Comparison of ENCODE assay signal across 16 mouse cellular contexts in the genomic region with DNA sequence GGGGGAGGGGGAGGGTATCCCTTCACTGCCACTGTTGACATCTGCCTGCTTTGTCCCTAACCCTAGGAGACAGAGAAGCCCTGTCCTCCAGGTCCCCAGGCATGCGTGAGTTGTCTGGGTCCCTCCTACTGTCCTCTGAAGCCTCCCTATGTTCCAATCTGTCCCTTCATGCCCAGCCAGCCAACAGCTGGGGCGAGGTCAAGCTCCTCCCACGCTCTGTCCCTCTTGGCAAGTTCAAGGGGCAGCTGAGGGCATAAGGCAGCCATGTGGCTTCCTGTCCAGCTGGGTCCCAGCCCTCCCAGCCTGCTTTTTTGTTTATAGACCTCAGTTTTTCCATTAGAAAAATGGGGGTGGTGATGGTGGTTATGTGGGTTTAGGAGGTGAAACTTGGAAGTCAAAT. TPM values are rescaled to one million over a fixed set of nuclear protein-coding genes. Genes with fewer than 3 reads are reported as not detected.
A peak's percentile ranks its signal among the peaks of the same experiment; 100 is the strongest.
DNase-seq lines count a peak whose midpoint lies in the region; ATAC-seq lines count a peak whose summit lies in the region.
"Had no signal": no experiment of that assay in that cellular context is flagged by ENCODE, and none has a peak within 500 bp of the region (broad histone marks: within the 10 kb centered on the region; RNA-seq: fewer than 3 reads in every experiment).

No protein-coding gene starts in this region.

- H3K4me1 ChIP-seq in forebrain, embryonic 10.5 days = peaks cover 14% of the 10 kb centered on the region
- H3K4me1 ChIP-seq in midbrain, embryonic 13.5 days (replicated peaks) = peaks cover 16% of the 10 kb centered on the region

- no peak overlapping the region for H3K4me3 ChIP-seq in forebrain, embryonic 10.5 days
- H3K4me3 ChIP-seq in midbrain, embryonic 13.5 days (replicated peaks) = no peak overlapping the region
- H3K4me3 ChIP-seq: heart, embryonic 13.5 days; limb, embryonic 15.5 days; midbrain, embryonic 12.5 days had no signal

- DNase-seq in embryo, embryonic 10 days (ENCODE audit: low spot score) = peak; percentile 24
- no peak for DNase-seq in embryo, embryonic 9.5 days (ENCODE audit: extremely low spot score)
- peak; percentile 34 for DNase-seq in layer of hippocampus, adult 11-12 months (ENCODE audit: low spot score)
- no peak for DNase-seq in layer of hippocampus, postnatal 14 days (ENCODE audit: low spot score in 2 of 2)
- DNase-seq in adrenal gland, postnatal 25 days = peak; percentile 34
- DNase-seq in lung, postnatal 10 days = peak; percentile 82
- no peak for DNase-seq in forebrain, embryonic 10.5 days (ENCODE audit: extremely low spot score, low spot score)
- DNase-seq: cerebellum, adult 9-11 months; spleen, adult 18-20 months had no signal

- no peaks in the 10 kb centered on the region for H3K27me3 ChIP-seq in forebrain, embryonic 10.5 days (ENCODE audit: poor library complexity, severe bottlenecking)
- H3K27me3 ChIP-seq in midbrain, embryonic 13.5 days = no peaks in the 10 kb centered on the region
- H3K27me3 ChIP-seq: heart, embryonic 13.5 days; limb, embryonic 15.5 days; midbrain, embryonic 12.5 days had no signal

- ATAC-seq in midbrain, embryonic 13.5 days = no peak
- ATAC-seq: forebrain, embryonic 16.5 days had no signal

- H3K9me3 ChIP-seq in forebrain, embryonic 10.5 days = no peaks in the 10 kb centered on the region
- H3K9me3 ChIP-seq in midbrain, embryonic 13.5 days = no peaks in the 10 kb centered on the region
- H3K9me3 ChIP-seq: heart, embryonic 13.5 days; limb, embryonic 15.5 days; midbrain, embryonic 12.5 days had no signal

- no peaks in the 10 kb centered on the region for H3K36me3 ChIP-seq in forebrain, embryonic 10.5 days (replicated peaks)
- no peaks in the 10 kb centered on the region for H3K36me3 ChIP-seq in midbrain, embryonic 13.5 days
- H3K36me3 ChIP-seq: heart, embryonic 13.5 days; midbrain, embryonic 12.5 days had no signal

- WGBS in forebrain, embryonic 10.5 days = 61% methylated on average over 3 of the region's 3 CpGs
- 66% methylated on average over 3 of the region's 3 CpGs for WGBS in midbrain, embryonic 13.5 days

- H3K9ac ChIP-seq in midbrain, embryonic 13.5 days (replicated peaks) = no peak overlapping the region
- H3K9ac ChIP-seq: heart, embryonic 13.5 days; limb, embryonic 15.5 days; midbrain, embryonic 12.5 days had no signal

- no peak overlapping the region for H3K27ac ChIP-seq in forebrain, embryonic 10.5 days
- H3K27ac ChIP-seq in midbrain, embryonic 13.5 days = no peak overlapping the region
- H3K27ac ChIP-seq: heart, embryonic 13.5 days; limb, embryonic 15.5 days; midbrain, embryonic 12.5 days had no signal

- H3K4me2 ChIP-seq in midbrain, embryonic 13.5 days (replicated peaks) = no peak overlapping the region
- H3K4me2 ChIP-seq: heart, embryonic 13.5 days; limb, embryonic 15.5 days; midbrain, embryonic 12.5 days had no signal

RNA-seq across cellular contexts. Expression of gene D630003M21Rik, which starts 29.7 kb away (rescaled TPM):
- total RNA-seq in layer of hippocampus, postnatal 14 days (2021) = 1 to 10 TPM; 4.7 to 4.9 TPM
- total RNA-seq in adrenal gland, postnatal 25 days (2021) = 1.3 and 2.4 TPM in 2 replicates
- 2.3 and 3.1 TPM in 2 replicates for polyA plus RNA-seq in forebrain, embryonic 10.5 days (2016; fragmentation: Nextera tagmentation; extraction: Ambion mirVana)
- polyA plus RNA-seq in midbrain, embryonic 13.5 days (2015; fragmentation: Nextera tagmentation; extraction: Ambion mirVana) = 1.6 and 2.4 TPM in 2 replicates

RNA-seq across cellular contexts. Expression of gene Tgm2, which starts 53.0 kb away (rescaled TPM):
- 1 to 10 TPM; 5.8 to 6.0 TPM for total RNA-seq in layer of hippocampus, postnatal 14 days (2021)
- total RNA-seq in adrenal gland, postnatal 25 days (2021) = 33.4 and 33.5 TPM in 2 replicates
- polyA plus RNA-seq in forebrain, embryonic 10.5 days (2016; fragmentation: Nextera tagmentation; extraction: Ambion mirVana) = 6.3 and 7.2 TPM in 2 replicates
- polyA plus RNA-seq in midbrain, embryonic 13.5 days (2015; fragmentation: Nextera tagmentation; extraction: Ambion mirVana) = 9.1 and 12.3 TPM in 2 replicates

RNA-seq across cellular contexts. Expression of gene Bpi, which starts 58.6 kb away (rescaled TPM):
- not detected for total RNA-seq in layer of hippocampus, postnatal 14 days (2021)
- total RNA-seq in adrenal gland, postnatal 25 days (2021) = not detected in 2 replicates
- not detected in 2 replicates for polyA plus RNA-seq in forebrain, embryonic 10.5 days (2016; fragmentation: Nextera tagmentation; extraction: Ambion mirVana)
- polyA plus RNA-seq in midbrain, embryonic 13.5 days (2015; fragmentation: Nextera tagmentation; extraction: Ambion mirVana) = not detected in 2 replicates
- total RNA-seq: layer of hippocampus, postnatal 10 days had no signal
- polyA plus RNA-seq: embryonic facial prominence, embryonic 14.5 days; forebrain, embryonic 16.5 days; heart, embryonic 13.5 days; limb, embryonic 15.5 days; midbrain, embryonic 12.5 days had no signal

Comparison
In these comparisons a context has a peak if more than half of its experiments do, and no peak if none do; other contexts are left out.
1. DNase-seq: peak in embryo, embryonic 10 days (single experiment), layer of hippocampus, adult 11-12 months (single experiment), adrenal gland, postnatal 25 days (single experiment) and lung, postnatal 10 days (single experiment); none in embryo, embryonic 9.5 days (single experiment), layer of hippocampus, postnatal 14 days (0 of 2) and forebrain, embryonic 10.5 days (single experiment).